Mouse (Mus musculus) embryonic fibroblast, embryonic 13.5 days (primary cell): ENCODE measurements around the gene Pdxdc1.

Experiments
- CTCF ChIP-seq: IDR thresholded peaks from 2 replicates; pipeline ENCODE4 v1.5.1; 2011; ENCODE audit warnings: mild to moderate bottlenecking, control low read depth, low read length, moderate library complexity, borderline replicate concordance; ENCODE audit not compliant: insufficient read depth
- POLR2A ChIP-seq: IDR thresholded peaks from 2 replicates; pipeline ENCODE4 v1.6.1; 2011; ENCODE audit warnings: low read depth, mild to moderate bottlenecking, control low read depth, low read length, moderate library complexity

DNA sequence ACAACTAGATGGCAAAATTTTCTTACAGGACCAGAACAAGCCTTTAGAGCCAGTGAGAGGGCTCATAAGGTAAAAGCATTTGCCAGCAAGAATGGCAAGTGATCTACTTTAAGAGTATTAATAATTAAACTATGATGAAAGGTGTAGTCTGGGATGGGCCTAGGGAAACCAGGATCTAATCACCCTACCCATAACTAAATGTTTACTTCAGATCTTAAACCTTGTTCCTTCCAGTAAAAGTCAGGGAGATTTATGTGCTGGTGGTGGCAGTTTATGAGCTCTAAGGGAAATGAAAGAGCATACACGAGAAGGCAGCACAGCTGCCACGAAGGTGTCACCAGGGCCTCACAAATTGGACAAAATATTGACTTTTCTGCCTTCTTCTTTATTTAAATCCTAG, 8.8 kb downstream of the Pdxdc1 start:
- TF ChIP-seq CTCF = no peak
- no peak for TF ChIP-seq POLR2A
